Mouse (Mus musculus): ENCODE measurements at regions not wholly inside any gene's neighbourhood (a gene's known extent, or its start where the extent isn't known, plus 50 kb on each side); places are given as distances from the start of the nearest gene placed in this dataset.

GRCm38 (mm10) chr4:58658206-58658605 is 104.5 kb upstream of the Lpar1 start:
- no peaks in the 10 kb centered on the region for H3K79me2 ChIP-seq (ENCODE audit: control insufficient read depth, insufficient read depth)
- no peaks in the 10 kb centered on the region for H3K79me3 ChIP-seq (ENCODE audit: low read depth)

GRCm38 (mm10) chr4:58647761-58648295 is 94.1 kb upstream of the Lpar1 start:
- Histone ChIP-seq H3K79me2 (ENCODE audit: control insufficient read depth, insufficient read depth) (no peaks in the 10 kb centered on the region), H3ac (ENCODE audit: control insufficient read depth, insufficient read length, low read depth) (no peak overlapping the region), H3K4me3 (ENCODE audit: insufficient read depth, poor library complexity, severe bottlenecking) (no peak overlapping the region), H3K79me3 (ENCODE audit: low read depth) (no peaks in the 10 kb centered on the region), H3K36me3 (ENCODE audit: control insufficient read depth, insufficient read depth) (no peaks in the 10 kb centered on the region), H3K27me3 (ENCODE audit: control insufficient read depth, insufficient read depth, insufficient read length) (no peaks in the 10 kb centered on the region)
- TF ChIP-seq FOSL1 (IDR thresholded peaks at IDR 0.05; ENCODE audit: insufficient read depth, low read length, poor library complexity, severe bottlenecking) (no peak), USF1 (IDR thresholded peaks at IDR 0.05; ENCODE audit: low read depth) (peak; percentile 54), CTCF (IDR thresholded peaks at IDR 0.05; ENCODE audit: control insufficient read depth, insufficient read depth, insufficient read length) (no peak), MYOG (IDR thresholded peaks at IDR 0.05; ENCODE audit: control insufficient read depth, extremely low read depth, insufficient read length) (no peak), CEBPB (IDR thresholded peaks at IDR 0.05; ENCODE audit: low read depth) (peak; percentile 59), MYOD1 (IDR thresholded peaks at IDR 0.05; ENCODE audit: control insufficient read depth, insufficient read length, low read depth) (no peak), MAX (IDR thresholded peaks at IDR 0.05) (no peak)

More at GRCm38 (mm10) chr4:58658206-58658605, 104.5 kb upstream of the Lpar1 start:
- TF ChIP-seq MYOD1 (IDR thresholded peaks at IDR 0.05; ENCODE audit: control insufficient read depth, insufficient read length, low read depth) (no peak), CTCF (IDR thresholded peaks at IDR 0.05; ENCODE audit: control insufficient read depth, insufficient read depth, insufficient read length) (no peak), USF1 (IDR thresholded peaks at IDR 0.05; ENCODE audit: low read depth) (no peak), MYOG (IDR thresholded peaks at IDR 0.05; ENCODE audit: control insufficient read depth, extremely low read depth, insufficient read length) (no peak), FOSL1 (IDR thresholded peaks at IDR 0.05; ENCODE audit: insufficient read depth, low read length, poor library complexity, severe bottlenecking) (no peak), CEBPB (IDR thresholded peaks at IDR 0.05; ENCODE audit: low read depth) (no peak), MAX (IDR thresholded peaks at IDR 0.05) (no peak)
- H3ac ChIP-seq (ENCODE audit: control insufficient read depth, insufficient read length, low read depth) = no peak overlapping the region
- no peak overlapping the region for H3K4me3 ChIP-seq (ENCODE audit: insufficient read depth, poor library complexity, severe bottlenecking)
- H3K36me3 ChIP-seq (ENCODE audit: control insufficient read depth, insufficient read depth) = no peaks in the 10 kb centered on the region
- H3K27me3 ChIP-seq (ENCODE audit: control insufficient read depth, insufficient read depth, insufficient read length) = no peaks in the 10 kb centered on the region

GRCm38 (mm10) chr4:58646821-58647220 is 93.1 kb upstream of the Lpar1 start:
- H3K27me3 ChIP-seq (ENCODE audit: control insufficient read depth, insufficient read depth, insufficient read length) = no peaks in the 10 kb centered on the region
- H3K4me3 ChIP-seq (ENCODE audit: insufficient read depth, poor library complexity, severe bottlenecking) = no peak overlapping the region
- H3K79me3 ChIP-seq (ENCODE audit: low read depth) = no peaks in the 10 kb centered on the region
- H3K36me3 ChIP-seq (ENCODE audit: control insufficient read depth, insufficient read depth) = no peaks in the 10 kb centered on the region
- H3ac ChIP-seq (ENCODE audit: control insufficient read depth, insufficient read length, low read depth) = no peak overlapping the region
- TF ChIP-seq CTCF (IDR thresholded peaks at IDR 0.05; ENCODE audit: control insufficient read depth, insufficient read depth, insufficient read length) (no peak), USF1 (IDR thresholded peaks at IDR 0.05; ENCODE audit: low read depth) (peak; percentile 14)
- no peaks in the 10 kb centered on the region for H3K79me2 ChIP-seq (ENCODE audit: control insufficient read depth, insufficient read depth)

GRCm38 (mm10) chr4:58643371-58643770 is 89.7 kb upstream of the Lpar1 start:
- Histone ChIP-seq H3K27me3 (ENCODE audit: control insufficient read depth, insufficient read depth, insufficient read length) (no peaks in the 10 kb centered on the region), H3K79me3 (ENCODE audit: low read depth) (no peaks in the 10 kb centered on the region), H3K4me3 (ENCODE audit: insufficient read depth, poor library complexity, severe bottlenecking) (no peak overlapping the region), H3ac (ENCODE audit: control insufficient read depth, insufficient read length, low read depth) (no peak overlapping the region), H3K79me2 (ENCODE audit: control insufficient read depth, insufficient read depth) (no peaks in the 10 kb centered on the region), H3K36me3 (ENCODE audit: control insufficient read depth, insufficient read depth) (no peaks in the 10 kb centered on the region)
- no peak for TF ChIP-seq MYOG (IDR thresholded peaks at IDR 0.05; ENCODE audit: control insufficient read depth, extremely low read depth, insufficient read length)
- TF ChIP-seq USF1 (IDR thresholded peaks at IDR 0.05; ENCODE audit: low read depth) = no peak
- no peak for TF ChIP-seq CEBPB (IDR thresholded peaks at IDR 0.05; ENCODE audit: low read depth)
- TF ChIP-seq CTCF (IDR thresholded peaks at IDR 0.05; ENCODE audit: control insufficient read depth, insufficient read depth, insufficient read length) = no peak
- TF ChIP-seq FOSL1 (IDR thresholded peaks at IDR 0.05; ENCODE audit: insufficient read depth, low read length, poor library complexity, severe bottlenecking) = no peak
- no peak for TF ChIP-seq MAX (IDR thresholded peaks at IDR 0.05)
- no peak for TF ChIP-seq MYOD1 (IDR thresholded peaks at IDR 0.05; ENCODE audit: control insufficient read depth, insufficient read length, low read depth)

GRCm38 (mm10) chr4:58642236-58642635 is 88.5 kb upstream of the Lpar1 start:
- H3K36me3 ChIP-seq (ENCODE audit: control insufficient read depth, insufficient read depth) = no peaks in the 10 kb centered on the region
- H3ac ChIP-seq (ENCODE audit: control insufficient read depth, insufficient read length, low read depth) = no peak overlapping the region
- TF ChIP-seq MYOD1 (IDR thresholded peaks at IDR 0.05; ENCODE audit: control insufficient read depth, insufficient read length, low read depth) = no peak
- no peak for TF ChIP-seq FOSL1 (IDR thresholded peaks at IDR 0.05; ENCODE audit: insufficient read depth, low read length, poor library complexity, severe bottlenecking)
- no peak for TF ChIP-seq CEBPB (IDR thresholded peaks at IDR 0.05; ENCODE audit: low read depth)
- no peak for TF ChIP-seq USF1 (IDR thresholded peaks at IDR 0.05; ENCODE audit: low read depth)
- no peak for TF ChIP-seq MAX (IDR thresholded peaks at IDR 0.05)
- no peak for TF ChIP-seq CTCF (IDR thresholded peaks at IDR 0.05; ENCODE audit: control insufficient read depth, insufficient read depth, insufficient read length)
- TF ChIP-seq MYOG (IDR thresholded peaks at IDR 0.05; ENCODE audit: control insufficient read depth, extremely low read depth, insufficient read length) = no peak
- H3K4me3 ChIP-seq (ENCODE audit: insufficient read depth, poor library complexity, severe bottlenecking) = no peak overlapping the region
- no peaks in the 10 kb centered on the region for H3K79me2 ChIP-seq (ENCODE audit: control insufficient read depth, insufficient read depth)
- no peaks in the 10 kb centered on the region for H3K79me3 ChIP-seq (ENCODE audit: low read depth)
- H3K27me3 ChIP-seq (ENCODE audit: control insufficient read depth, insufficient read depth, insufficient read length) = no peaks in the 10 kb centered on the region

- TF ChIP-seq MYOD1 (IDR thresholded peaks at IDR 0.05; ENCODE audit: control insufficient read depth, insufficient read length, low read depth) (no peak), CEBPB (IDR thresholded peaks at IDR 0.05; ENCODE audit: low read depth) (no peak), MAX (IDR thresholded peaks at IDR 0.05) (no peak), FOSL1 (IDR thresholded peaks at IDR 0.05; ENCODE audit: insufficient read depth, low read length, poor library complexity, severe bottlenecking) (no peak), MYOG (IDR thresholded peaks at IDR 0.05; ENCODE audit: control insufficient read depth, extremely low read depth, insufficient read length) (no peak), CTCF (IDR thresholded peaks at IDR 0.05; ENCODE audit: control insufficient read depth, insufficient read depth, insufficient read length) (no peak), USF1 (IDR thresholded peaks at IDR 0.05; ENCODE audit: low read depth) (no peak)
- Histone ChIP-seq H3K36me3 (ENCODE audit: control insufficient read depth, insufficient read depth) (no peaks in the 10 kb centered on the region), H3K4me3 (ENCODE audit: insufficient read depth, poor library complexity, severe bottlenecking) (no peak overlapping the region), H3K79me2 (ENCODE audit: control insufficient read depth, insufficient read depth) (no peaks in the 10 kb centered on the region), H3K79me3 (ENCODE audit: low read depth) (no peaks in the 10 kb centered on the region), H3K27me3 (ENCODE audit: control insufficient read depth, insufficient read depth, insufficient read length) (no peaks in the 10 kb centered on the region), H3ac (ENCODE audit: control insufficient read depth, insufficient read length, low read depth) (no peak overlapping the region)
Observed at GRCm38 (mm10) chr4:58632696-58633095, 79.0 kb upstream of the Lpar1 start.
